Mouse (Mus musculus) kidney, embryonic 16.5 days (tissue): ENCODE measurements around the gene Smad6. TPM values are rescaled to one million over a fixed set of nuclear protein-coding genes. Genes with fewer than 3 reads are reported as not detected.

Experiments
- ATAC-seq: fragments of 200-750 bp; cut with Nextera tagmentation; 2 replicates; pipeline ENCODE4 v1.8.0; 2017; ENCODE audit warnings: moderate TSS enrichment; ENCODE audit not compliant: low FRiP score, low TSS enrichment
- H3K27ac ChIP-seq: fragments of 300-500 bp; sonication (generic); 2 replicates; pipeline ENCODE4 v1.5.1; 2014; ENCODE audit warnings: low read length
- H3K27me3 ChIP-seq: fragments of 300-500 bp; sonication (generic); 2 replicates; pipeline ENCODE4 v1.6.1; 2014; ENCODE audit warnings: low read length, control low read depth, mixed read lengths; ENCODE audit not compliant: insufficient read depth
- H3K36me3 ChIP-seq: fragments of 300-500 bp; sonication (generic); 2 replicates; pipeline ENCODE4 v1.6.1; 2014; ENCODE audit warnings: low read length, control low read depth, mixed read lengths; ENCODE audit not compliant: insufficient read depth
- H3K4me1 ChIP-seq: fragments of 300-500 bp; sonication (generic); 2 replicates; pipeline ENCODE4 v1.6.1; 2014; ENCODE audit warnings: low read length, control low read depth, mixed read lengths; ENCODE audit not compliant: insufficient read depth
- H3K4me2 ChIP-seq: fragments of 300-500 bp; sonication (generic); replicated peaks from 2 replicates; pipeline ENCODE4 v1.6.1; 2014; ENCODE audit warnings: low read depth, low read length
- H3K4me3 ChIP-seq: fragments of 300-500 bp; sonication (generic); 2 replicates; pipeline ENCODE4 v1.5.1; 2014; ENCODE audit warnings: mild to moderate bottlenecking, low read length
- H3K9ac ChIP-seq: fragments of 300-500 bp; sonication (generic); replicated peaks from 2 replicates; pipeline ENCODE4 v1.6.1; 2014; ENCODE audit warnings: low read length
- H3K9me3 ChIP-seq: fragments of 300-500 bp; sonication (generic); 2 replicates; pipeline ENCODE4 v1.6.1; 2016; ENCODE audit warnings: low read length, control low read depth
- WGBS: fragments of 180-500 bp; shearing (Covaris S2); extraction: QIAGEN DNeasy Blood & Tissue Kit; methylation state at CpG from one replicate; pipeline ENCODE4 v1.1.7; 2014; 5-methylcytosine and 5-hydroxymethylcytosine counted together
- polyA plus RNA-seq: library from polyadenylated mRNA; unstranded; fragments of >200 nt; fragmentation: Nextera tagmentation; extraction: Ambion mirVana; gene quantifications from 2 replicates; pipeline ENCODE4 v1.2.1, GENCODE M21; 2015

The Smad6 gene
- polyA plus RNA-seq, 1 experiment from 2014 or later: 8.4 TPM

DNA sequence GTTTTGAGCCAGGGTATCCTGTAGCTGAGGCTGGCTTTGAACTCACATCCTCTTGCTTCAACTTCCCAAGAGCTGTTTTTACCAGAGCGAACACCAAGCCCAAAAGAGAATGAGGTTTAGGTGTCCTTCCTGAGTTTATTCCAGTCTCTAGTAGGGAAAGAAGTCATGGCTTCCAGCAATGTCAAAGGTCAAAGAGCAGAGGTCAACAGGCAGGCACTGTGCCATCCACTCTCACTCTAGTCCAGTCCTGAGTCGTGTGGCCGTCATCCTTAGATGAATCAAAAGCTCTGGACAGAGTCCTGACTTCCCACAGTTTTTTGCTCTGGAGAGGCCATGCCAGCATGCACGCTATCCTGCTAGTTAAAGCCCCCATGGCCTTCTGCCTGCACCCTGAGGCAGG is 30.7 kb downstream of the Smad6 start:
- 0 out of 2 replicates have a peak, but pooled peaks have one; percentile 8 for ATAC-seq
- peaks cover 28% of the 10 kb centered on the region for H3K4me1 ChIP-seq
- peaks cover 7% of the 10 kb centered on the region for H3K36me3 ChIP-seq
- 74% methylated on average over 4 of the region's 4 CpGs for WGBS
- no peak overlapping the region for H3K27ac ChIP-seq
- no peak overlapping the region for H3K4me3 ChIP-seq
- H3K4me2 ChIP-seq: no peak overlapping the region
- no peak overlapping the region for H3K9ac ChIP-seq
- H3K27me3 ChIP-seq: no peaks in the 10 kb centered on the region
- no peaks in the 10 kb centered on the region for H3K9me3 ChIP-seq

DNA sequence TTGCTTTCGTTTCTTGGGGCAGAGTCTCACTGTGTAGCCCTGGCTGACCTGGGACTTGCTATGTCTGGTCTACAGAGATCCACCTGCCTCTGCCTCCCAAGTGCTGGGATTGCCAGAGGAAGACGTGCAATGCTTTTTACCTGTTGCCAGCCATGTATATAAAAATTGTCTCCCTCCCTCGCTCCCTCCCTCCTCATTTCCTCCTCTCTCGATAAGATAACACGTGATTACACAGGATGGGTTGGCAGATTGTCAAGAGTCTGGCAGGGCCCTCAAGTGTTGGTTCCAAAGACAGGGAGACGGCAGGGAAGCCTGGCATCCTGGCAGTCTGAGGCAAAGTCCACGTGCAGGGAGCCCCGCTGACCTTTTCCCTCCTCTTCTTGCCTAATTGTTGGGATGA is 32.2 kb downstream of the Smad6 start:
- 57% methylated on average over 8 of the region's 8 CpGs for WGBS
- Histone ChIP-seq H3K9ac (no peak overlapping the region), H3K4me3 (no peak overlapping the region), H3K4me2 (no peak overlapping the region), H3K27me3 (no peaks in the 10 kb centered on the region), H3K27ac (0 out of 2 replicates have a peak overlapping the region, but pooled peaks have one; percentile 17), H3K36me3 (no peaks in the 10 kb centered on the region; the same call in 1 of the 2 replicates), H3K4me1 (peaks cover 43% of the 10 kb centered on the region), H3K9me3 (no peaks in the 10 kb centered on the region)
- no peak for ATAC-seq

DNA sequence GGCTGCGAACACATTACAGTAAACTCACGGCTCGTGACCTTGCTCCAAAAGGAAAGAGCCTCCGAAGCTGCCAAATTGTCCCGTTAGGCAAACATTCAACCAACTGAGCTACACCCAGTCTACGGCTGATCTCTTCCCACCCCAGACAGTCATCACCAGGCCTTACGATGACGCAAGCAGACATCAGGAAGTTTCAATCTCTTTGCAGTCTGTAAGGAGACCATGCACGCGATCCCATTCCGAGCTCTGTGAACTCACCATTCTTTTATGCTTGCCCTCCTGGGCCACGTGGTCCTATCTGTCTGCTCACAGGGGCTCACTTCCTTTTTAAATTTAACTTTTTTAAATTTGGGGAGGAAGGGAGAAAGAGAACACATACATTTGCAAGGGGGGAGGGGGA is 32.6 kb downstream of the Smad6 start:
- H3K27ac ChIP-seq: no peak overlapping the region
- no peak for ATAC-seq
- H3K4me1 ChIP-seq: peaks cover 48% of the 10 kb centered on the region
- H3K27me3 ChIP-seq: no peaks in the 10 kb centered on the region
- 74% methylated on average over 12 of the region's 12 CpGs for WGBS
- no peaks in the 10 kb centered on the region for H3K9me3 ChIP-seq
- no peak overlapping the region for H3K4me3 ChIP-seq
- no peak overlapping the region for H3K9ac ChIP-seq
- no peaks in the 10 kb centered on the region; the same call in 1 of the 2 replicates for H3K36me3 ChIP-seq
- H3K4me2 ChIP-seq: no peak overlapping the region

DNA sequence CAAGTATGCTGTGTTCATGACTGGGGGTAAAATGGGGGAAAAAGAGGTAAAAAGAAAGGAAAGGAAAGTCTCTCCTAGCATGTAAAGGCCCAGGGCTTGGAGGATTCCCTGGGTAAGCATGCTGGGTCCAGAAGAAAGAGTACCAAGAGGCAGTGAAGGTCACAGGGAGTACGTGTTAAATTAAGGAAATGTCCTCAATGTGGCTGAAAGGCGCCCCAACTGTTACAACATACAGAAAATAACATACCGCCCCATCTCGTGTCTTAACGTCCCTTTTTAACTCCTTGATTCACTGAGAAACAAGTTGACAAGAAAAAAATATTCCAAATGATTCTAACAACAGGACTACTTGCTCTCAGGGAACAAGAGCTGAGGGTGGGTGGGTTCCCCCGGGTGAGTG is 36.7 kb downstream of the Smad6 start:
- Histone ChIP-seq H3K9me3 (no peaks in the 10 kb centered on the region), H3K4me3 (no peak overlapping the region), H3K9ac (no peak overlapping the region), H3K27ac (peak overlapping the region; percentile 71), H3K36me3 (no peaks in the 10 kb centered on the region; the same call in 1 of the 2 replicates), H3K4me1 (peaks cover 56% of the 10 kb centered on the region), H3K4me2 (no peak overlapping the region), H3K27me3 (no peaks in the 10 kb centered on the region)
- 44% methylated on average over 6 of the region's 6 CpGs for WGBS
- no peak for ATAC-seq

DNA sequence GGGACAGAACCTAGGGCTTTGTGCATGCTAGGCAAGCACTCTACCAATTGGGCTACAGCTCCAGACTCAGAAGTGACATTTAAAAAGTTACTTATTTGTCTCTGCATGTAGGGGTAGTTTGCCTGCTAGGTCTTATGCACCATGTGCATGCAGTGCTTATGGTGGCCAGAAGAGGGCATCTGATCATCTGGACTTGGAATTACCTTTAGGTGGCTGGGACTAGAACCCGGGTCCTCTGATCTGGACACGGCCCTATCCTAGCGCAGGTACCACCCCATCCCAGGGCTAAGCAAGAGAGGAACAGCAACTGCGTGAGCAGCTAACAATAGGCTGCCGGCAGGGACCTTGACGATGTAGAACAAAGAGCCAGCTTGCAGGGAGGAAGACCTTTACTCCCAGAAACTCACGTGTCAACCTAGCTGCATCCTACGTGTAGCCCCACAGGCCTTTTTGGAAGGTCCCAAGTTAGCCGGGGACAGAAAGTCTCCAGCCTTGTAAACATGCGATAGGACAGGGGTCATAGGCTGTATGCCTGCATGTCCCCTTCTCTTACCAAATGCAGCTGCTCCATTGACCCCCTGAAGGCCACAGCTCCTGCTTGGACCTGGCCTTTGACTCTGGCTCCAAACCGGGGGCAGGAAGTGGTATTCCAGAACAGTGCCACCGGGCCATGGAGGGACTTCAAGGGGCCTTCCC is 38.8 kb downstream of the Smad6 start:
- Histone ChIP-seq H3K27ac (no peak overlapping the region), H3K27me3 (no peaks in the 10 kb centered on the region), H3K4me1 (peaks cover 74% of the 10 kb centered on the region), H3K4me2 (no peak overlapping the region), H3K9ac (no peak overlapping the region), H3K9me3 (no peaks in the 10 kb centered on the region), H3K36me3 (no peaks in the 10 kb centered on the region; the same call in 1 of the 2 replicates), H3K4me3 (no peak overlapping the region)
- 87% methylated on average over 12 of the region's 12 CpGs for WGBS
- no peak for ATAC-seq

DNA sequence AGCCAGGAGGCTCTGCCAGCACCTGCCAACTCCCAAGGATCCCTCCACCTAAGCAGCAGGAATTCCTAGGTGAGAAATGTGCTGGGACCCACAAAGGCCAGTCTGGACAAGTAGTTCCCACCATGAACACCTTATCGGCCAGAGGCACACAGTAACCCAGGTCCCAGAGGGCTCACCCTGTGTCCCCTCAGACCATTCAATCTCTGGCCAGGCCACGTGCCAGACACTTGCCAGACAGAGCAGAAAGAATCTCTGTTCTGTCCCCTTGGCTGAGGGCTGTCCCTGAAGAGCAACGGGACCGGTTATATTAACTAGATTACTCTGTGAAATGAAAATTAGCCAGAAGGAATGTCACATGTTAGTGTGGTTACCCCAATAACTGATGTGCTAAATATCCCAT is 39.9 kb downstream of the Smad6 start:
- 73% methylated on average over 4 of the region's 4 CpGs for WGBS
- Histone ChIP-seq H3K9me3 (no peaks in the 10 kb centered on the region), H3K4me2 (no peak overlapping the region), H3K36me3 (no peaks in the 10 kb centered on the region), H3K27ac (peak overlapping the region; percentile 31; the same call in 1 of the 2 replicates), H3K9ac (0 out of 2 replicates have a peak overlapping the region, but pooled peaks have one; percentile 11), H3K4me1 (peaks cover 81% of the 10 kb centered on the region), H3K27me3 (no peaks in the 10 kb centered on the region), H3K4me3 (no peak overlapping the region)
- ATAC-seq: no peak

DNA sequence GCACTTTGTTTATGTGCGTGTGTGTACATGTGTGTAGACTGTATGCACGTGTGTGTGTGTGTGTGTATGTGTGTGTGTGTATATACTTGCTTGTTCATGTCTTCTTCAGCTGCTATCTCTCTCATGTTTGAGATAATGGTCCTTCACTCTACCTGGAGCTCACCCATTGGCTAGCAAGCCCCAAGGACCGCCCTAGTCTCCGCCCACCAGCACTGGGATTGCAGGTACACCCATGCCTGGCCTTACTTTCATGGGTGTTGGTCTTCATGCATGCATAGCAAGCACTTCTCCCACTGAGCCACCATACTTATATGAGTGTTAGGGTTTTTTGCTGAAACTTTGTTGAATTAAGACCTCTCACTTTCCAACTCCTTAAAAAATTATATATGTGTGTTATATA is 40.5 kb downstream of the Smad6 start:
- Histone ChIP-seq H3K27me3 (no peaks in the 10 kb centered on the region), H3K36me3 (no peaks in the 10 kb centered on the region), H3K9me3 (no peaks in the 10 kb centered on the region), H3K4me3 (no peak overlapping the region), H3K27ac (peak overlapping the region; percentile 89), H3K4me1 (peaks cover 80% of the 10 kb centered on the region), H3K9ac (no peak overlapping the region), H3K4me2 (no peak overlapping the region; the same call in 1 of the 2 replicates)
- 79% methylated on average over 4 of the region's 4 CpGs for WGBS
- no peak for ATAC-seq

DNA sequence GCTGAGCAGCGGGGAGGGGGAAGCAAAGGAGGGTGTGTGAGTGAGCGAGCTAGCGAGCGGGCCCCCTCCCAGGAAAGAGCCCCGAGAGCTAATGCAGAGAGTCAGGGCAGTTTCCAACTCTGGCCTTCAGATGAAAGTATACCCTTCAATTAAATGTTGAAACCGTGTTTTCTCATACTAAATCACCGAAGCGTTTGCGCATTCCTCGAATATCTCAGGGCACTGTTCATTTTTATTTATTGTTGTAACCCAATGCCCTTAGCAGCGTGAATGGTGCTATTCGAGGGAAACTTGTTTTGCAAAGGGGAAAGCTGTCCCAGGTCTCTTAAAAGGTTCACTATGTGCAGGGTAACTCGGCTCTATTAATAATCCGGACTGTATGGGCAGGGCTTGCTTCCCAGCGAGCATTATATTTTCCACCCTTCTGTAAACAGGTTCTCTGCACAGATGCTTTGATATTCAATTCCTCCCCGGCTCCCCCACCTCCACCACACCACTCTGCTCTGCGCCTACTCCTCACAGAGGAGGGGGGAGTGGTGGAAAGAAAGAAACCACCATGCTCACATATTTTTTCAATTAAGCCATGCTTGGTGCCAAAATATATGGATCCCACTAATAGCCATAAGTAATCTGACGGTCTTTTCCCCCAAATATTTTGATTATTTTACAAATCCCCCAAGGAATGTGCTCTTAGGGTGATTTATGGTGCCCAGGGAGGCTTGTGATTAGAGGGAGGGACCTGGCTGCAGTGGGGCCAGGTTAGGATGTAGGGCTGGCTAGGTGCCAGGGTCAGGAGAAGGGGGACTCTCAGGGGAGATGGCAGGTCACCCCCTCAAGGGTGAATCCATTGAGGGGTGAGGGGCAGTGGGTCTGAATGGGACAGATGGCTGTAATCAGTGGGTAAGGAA is 41.4 kb downstream of the Smad6 start:
- H3K4me2 ChIP-seq: peak overlapping the region; percentile 43

DNA sequence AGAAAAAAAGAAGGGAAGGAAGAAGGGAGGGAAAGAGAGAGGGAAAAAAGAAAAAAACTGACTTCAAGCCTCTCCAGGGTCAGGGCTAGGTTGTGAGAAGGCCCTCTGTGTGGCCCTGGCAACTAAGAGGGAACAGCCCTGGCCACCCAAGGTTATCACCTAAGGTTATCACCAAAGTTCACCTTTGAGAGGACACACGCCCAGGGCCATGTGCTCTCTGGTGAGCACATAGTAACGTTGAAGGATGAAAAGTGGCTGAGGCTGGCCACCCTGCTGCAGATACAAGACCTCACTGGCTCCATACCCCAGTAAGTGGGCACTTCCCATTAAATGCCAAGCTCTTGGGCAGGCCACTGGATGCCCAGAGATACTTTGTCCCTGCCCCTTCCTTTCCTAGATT is 42.6 kb downstream of the Smad6 start:
- Histone ChIP-seq H3K9ac (no peak overlapping the region), H3K27ac (peak overlapping the region; percentile 89; the same call in 1 of the 2 replicates), H3K4me1 (peaks cover 81% of the 10 kb centered on the region), H3K9me3 (no peaks in the 10 kb centered on the region), H3K4me3 (no peak overlapping the region), H3K27me3 (no peaks in the 10 kb centered on the region), H3K4me2 (0 out of 2 replicates have a peak overlapping the region, but pooled peaks have one; percentile 43), H3K36me3 (no peaks in the 10 kb centered on the region)
- 54% methylated on average over 2 of the region's 2 CpGs for WGBS
- ATAC-seq: no peak

More for the DNA sequence above, 41.4 kb downstream of the Smad6 start:
- no peaks in the 10 kb centered on the region for H3K9me3 ChIP-seq
- H3K27me3 ChIP-seq: no peaks in the 10 kb centered on the region
- peaks cover 81% of the 10 kb centered on the region for H3K4me1 ChIP-seq
- no peaks in the 10 kb centered on the region for H3K36me3 ChIP-seq
- ATAC-seq: peak; percentile 43
- 6% methylated on average over 18 of the region's 18 CpGs for WGBS
- peak overlapping the region; percentile 47; the same call in 1 of the 2 replicates for H3K9ac ChIP-seq
- no peak overlapping the region for H3K4me3 ChIP-seq
- peak overlapping the region; percentile 89 for H3K27ac ChIP-seq
